Comparison of ENCODE assay signal across 10 mouse cellular contexts in the genomic region with DNA sequence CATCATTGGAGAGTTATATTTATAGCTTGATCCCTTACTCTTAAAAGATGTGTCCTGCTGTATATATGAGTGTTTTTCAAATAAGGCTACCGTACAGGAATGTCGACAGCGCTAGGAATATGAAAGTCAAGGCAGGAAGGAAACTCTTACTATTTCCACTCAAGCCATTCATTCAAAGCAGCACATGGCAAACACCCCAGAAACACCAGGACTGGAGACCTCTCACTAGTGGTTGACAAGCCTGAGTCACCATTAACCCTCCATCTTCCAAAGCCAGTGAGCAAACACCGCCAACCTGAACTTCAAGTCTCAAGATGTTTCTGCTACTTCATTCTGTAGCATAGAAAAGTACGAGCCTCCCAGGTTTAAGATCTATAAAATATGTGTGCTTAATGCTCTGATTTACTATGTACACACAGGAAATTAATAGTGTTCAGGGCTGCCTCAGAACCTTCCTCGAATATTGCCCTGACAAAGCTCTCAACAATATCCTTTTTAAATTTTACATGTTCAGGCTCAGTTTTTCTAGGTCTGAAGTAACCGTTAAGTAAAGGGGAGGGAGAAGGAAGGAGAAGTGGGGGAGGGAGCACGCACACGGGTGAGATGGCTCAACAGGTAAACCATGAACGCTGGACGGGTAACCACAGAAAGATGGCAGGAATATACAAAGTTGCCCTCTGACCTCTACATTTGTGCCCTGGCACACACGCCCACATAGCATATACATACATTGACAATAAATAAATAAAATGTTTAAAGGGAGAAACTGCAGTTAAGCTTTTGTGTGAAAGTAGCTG. TPM values are rescaled to one million over a fixed set of nuclear protein-coding genes. Genes with fewer than 3 reads are reported as not detected.
DNase-seq lines count a peak whose midpoint lies in the region; ATAC-seq and TF ChIP-seq lines count a peak whose summit lies in the region.
"Had no signal": no experiment of that assay in that cellular context is flagged by ENCODE, and none has a peak within 500 bp of the region (broad histone marks: within the 10 kb centered on the region; RNA-seq: fewer than 3 reads in every experiment).

No protein-coding gene starts in this region.

- DNase-seq in frontal cortex, adult 2 months (ENCODE audit: extremely low spot score in 1 of 2, low spot score in 1 of 2) = no peak
- no peak for DNase-seq in midbrain, embryonic 10.5 days (ENCODE audit: low spot score)
- no peak for DNase-seq in lung, adult 2 months
- DNase-seq in stomach, postnatal 0 days (ENCODE audit: low spot score) = no peak
- no peak for DNase-seq in forebrain, embryonic 14.5 days (ENCODE audit: low spot score)
- DNase-seq in spleen, postnatal 14 days (ENCODE audit: low spot score in 2 of 2) = no peak

- H3K27ac ChIP-seq in midbrain, embryonic 13.5 days = no peak overlapping the region
- H3K27ac ChIP-seq in midbrain, embryonic 10.5 days (replicated peaks) = no peak overlapping the region
- peak overlapping the region; percentile 86 for H3K27ac ChIP-seq in stomach, postnatal 0 days (replicated peaks)
- no peak overlapping the region for H3K27ac ChIP-seq in forebrain, embryonic 14.5 days (ENCODE audit: low read depth, low read length)
- H3K27ac ChIP-seq: macrophage had no signal

- TF ChIP-seq EP300 in stomach, postnatal 0 days (optimal IDR thresholded peaks at IDR 0.05) = no peak

- no peak overlapping the region for H3K4me3 ChIP-seq in midbrain, embryonic 13.5 days (replicated peaks)
- no peak overlapping the region for H3K4me3 ChIP-seq in midbrain, embryonic 10.5 days
- H3K4me3 ChIP-seq in lung, adult 2 months (replicated peaks; ENCODE audit: extremely low read depth, low read depth, low read length) = peak overlapping the region; percentile 14
- peak overlapping the region; percentile 45 for H3K4me3 ChIP-seq in stomach, postnatal 0 days (ENCODE audit: low read depth, low read length)
- H3K4me3 ChIP-seq in forebrain, embryonic 14.5 days (ENCODE audit: low read depth, low read length) = no peak overlapping the region

- TF ChIP-seq POLR2A in lung, adult 2 months (IDR thresholded peaks at IDR 0.05; ENCODE audit: borderline replicate concordance, extremely low read depth, low read depth, low read length) = no peak

- H3K4me2 ChIP-seq in midbrain, embryonic 13.5 days (replicated peaks) = 0 out of 2 replicates have a peak overlapping the region, but pooled peaks have one; percentile 37
- peak overlapping the region; percentile 60 for H3K4me2 ChIP-seq in stomach, postnatal 0 days (replicated peaks; ENCODE audit: low read depth)
- H3K4me2 ChIP-seq in forebrain, embryonic 14.5 days (ENCODE audit: low read length) = no peak overlapping the region

- no peak overlapping the region for H3K9ac ChIP-seq in midbrain, embryonic 13.5 days (replicated peaks)
- peak overlapping the region; percentile 63; the same call in 1 of the 2 replicates for H3K9ac ChIP-seq in stomach, postnatal 0 days (ENCODE audit: low read length)
- no peak overlapping the region for H3K9ac ChIP-seq in forebrain, embryonic 14.5 days (ENCODE audit: low read length)

- ATAC-seq in frontal cortex, adult (ENCODE audit: low TSS enrichment) = 0 out of 2 replicates have a peak, but pooled peaks have one; percentile 25
- ATAC-seq in midbrain, embryonic 13.5 days = no peak
- 0 out of 2 replicates have a peak, but pooled peaks have one; percentile 27 for ATAC-seq in stomach, postnatal 0 days (ENCODE audit: low FRiP score, low TSS enrichment)
- no peak for ATAC-seq in forebrain, embryonic 14.5 days

- H3K36me3 ChIP-seq in midbrain, embryonic 13.5 days = no peaks in the 10 kb centered on the region
- H3K36me3 ChIP-seq in midbrain, embryonic 10.5 days = no peaks in the 10 kb centered on the region
- no peaks in the 10 kb centered on the region for H3K36me3 ChIP-seq in stomach, postnatal 0 days (ENCODE audit: control insufficient read depth, insufficient read depth, low read length)
- H3K36me3 ChIP-seq in forebrain, embryonic 14.5 days (ENCODE audit: control insufficient read depth, insufficient read depth, low read length) = no peaks in the 10 kb centered on the region
- H3K36me3 ChIP-seq: forebrain, embryonic 10.5 days had no signal

- TF ChIP-seq CTCF in lung, adult 2 months (IDR thresholded peaks at IDR 0.05; ENCODE audit: insufficient read depth, low read length) = no peak
- no peak for TF ChIP-seq CTCF in stomach, postnatal 0 days (IDR thresholded peaks at IDR 0.05; ENCODE audit: low read depth)

- WGBS in midbrain, embryonic 13.5 days = 90% methylated on average over 12 of the region's 12 CpGs
- 87% methylated on average over 12 of the region's 12 CpGs for WGBS in midbrain, embryonic 10.5 days
- WGBS in lung, adult 2 months = 22% methylated on average over 12 of the region's 12 CpGs
- 34% methylated on average over 12 of the region's 12 CpGs for WGBS in stomach, postnatal 0 days
- 86% methylated on average over 12 of the region's 12 CpGs for WGBS in forebrain, embryonic 14.5 days

- no peaks in the 10 kb centered on the region for H3K27me3 ChIP-seq in midbrain, embryonic 13.5 days
- no peaks in the 10 kb centered on the region for H3K27me3 ChIP-seq in midbrain, embryonic 10.5 days (ENCODE audit: low read depth, poor library complexity, severe bottlenecking)
- H3K27me3 ChIP-seq in stomach, postnatal 0 days (ENCODE audit: control insufficient read depth, insufficient read depth, low read length) = no peaks in the 10 kb centered on the region
- no peaks in the 10 kb centered on the region for H3K27me3 ChIP-seq in forebrain, embryonic 14.5 days (replicated peaks; ENCODE audit: control insufficient read depth, insufficient read depth, low read length)

- H3K9me3 ChIP-seq in midbrain, embryonic 13.5 days = no peaks in the 10 kb centered on the region
- H3K9me3 ChIP-seq in midbrain, embryonic 10.5 days (replicated peaks) = no peaks in the 10 kb centered on the region
- no peaks in the 10 kb centered on the region for H3K9me3 ChIP-seq in stomach, postnatal 0 days (ENCODE audit: control insufficient read depth, low read length)
- no peaks in the 10 kb centered on the region for H3K9me3 ChIP-seq in forebrain, embryonic 14.5 days (replicated peaks; ENCODE audit: control insufficient read depth, low read length)
- H3K9me3 ChIP-seq: forebrain, embryonic 10.5 days had no signal

- H3K4me1 ChIP-seq in midbrain, embryonic 13.5 days (replicated peaks) = peaks cover 12% of the 10 kb centered on the region; the same call in 1 of the 2 replicates
- H3K4me1 ChIP-seq in midbrain, embryonic 10.5 days = peaks cover 11% of the 10 kb centered on the region
- H3K4me1 ChIP-seq in lung, adult 2 months (ENCODE audit: control insufficient read depth, insufficient read depth, low read length) = peaks cover 4% of the 10 kb centered on the region
- H3K4me1 ChIP-seq in stomach, postnatal 0 days (replicated peaks; ENCODE audit: control insufficient read depth, insufficient read depth) = no peaks in the 10 kb centered on the region
- no peaks in the 10 kb centered on the region; the same call in 1 of the 2 replicates for H3K4me1 ChIP-seq in forebrain, embryonic 14.5 days (ENCODE audit: control insufficient read depth, insufficient read depth, low read length)

RNA-seq across cellular contexts. Expression of a gene that starts 34.2 kb away (rescaled TPM):
- 6.6 and 10.0 TPM in 2 replicates for polyA plus RNA-seq in frontal cortex, adult 2 months (2012; rRNA removed)
- 4.6 and 5.0 TPM in 2 replicates for polyA plus RNA-seq in midbrain, embryonic 13.5 days (2015; fragmentation: Nextera tagmentation; extraction: Ambion mirVana)
- polyA plus RNA-seq in midbrain, embryonic 10.5 days (2016; fragmentation: Nextera tagmentation; extraction: Ambion mirVana) = 8.3 and 10.4 TPM in 2 replicates
- 4.8 and 9.4 TPM in 2 replicates for polyA plus RNA-seq in lung, adult 2 months (2012; rRNA removed)
- polyA plus RNA-seq in stomach, postnatal 0 days (2015; fragmentation: Nextera tagmentation; extraction: Ambion mirVana) = 7.4 and 9.6 TPM in 2 replicates
- 2.5 and 2.9 TPM in 2 replicates for polyA plus RNA-seq in forebrain, embryonic 14.5 days (2014; fragmentation: Nextera tagmentation; extraction: Ambion mirVana)
- polyA plus RNA-seq: macrophage had no signal

Comparison
In these comparisons a context has a peak if more than half of its experiments do, and no peak if none do; other contexts are left out.
1. ATAC-seq: peak in frontal cortex, adult (single experiment) and stomach, postnatal 0 days (single experiment); none in midbrain, embryonic 13.5 days (single experiment) and forebrain, embryonic 14.5 days (single experiment).
2. H3K4me3 ChIP-seq: peak in lung, adult 2 months (single experiment) and stomach, postnatal 0 days (single experiment); none in midbrain, embryonic 13.5 days (single experiment), midbrain, embryonic 10.5 days (single experiment) and forebrain, embryonic 14.5 days (single experiment).